Mouse (Mus musculus): Measurements from ENCODE around the gene Ttc21a. TPM values are rescaled to one million over a fixed set of nuclear protein-coding genes. Genes with fewer than 3 reads are reported as not detected.

Gene Ttc21a
- total RNA-seq, 2 experiments from 2014 or later = not detected

- ATAC-seq (replicated peaks; ENCODE audit: low FRiP score, low TSS enrichment, poor library complexity, severe bottlenecking) = no peak
Observed at GRCm38 (mm10) chr9:120014828-120015227, 77.4 kb downstream of the Ttc21a start.

GRCm38 (mm10) chr9:120016956-120017355 lies 79.5 kb downstream of the Ttc21a start:
- no peak for ATAC-seq (replicated peaks; ENCODE audit: low FRiP score, low TSS enrichment, poor library complexity, severe bottlenecking)

Other genes with a start within 250 kb of the Ttc21a start
- gene Scn10a, start 218.3 kb upstream of the Ttc21a start, total RNA-seq (2014; fragmentation: Nextera tagmentation) = not detected in 2 replicates
- gene Scn10a, start 218.3 kb upstream of the Ttc21a start, total RNA-seq (2017) = not detected in 2 replicates
- not detected in 2 replicates for gene Scn11a, start 112.2 kb upstream of the Ttc21a start, total RNA-seq (2014; fragmentation: Nextera tagmentation)
- not detected in 2 replicates for gene Scn11a, start 112.2 kb upstream of the Ttc21a start, total RNA-seq (2017)
- 49.3 and 67.8 TPM in 2 replicates for gene Wdr48, start 42.7 kb upstream of the Ttc21a start, total RNA-seq (2014; fragmentation: Nextera tagmentation)
- 27.2 and 36.4 TPM in 2 replicates for gene Wdr48, start 42.7 kb upstream of the Ttc21a start, total RNA-seq (2017)
- gene Gorasp1, start within 50 bp of the Ttc21a start, total RNA-seq (2014; fragmentation: Nextera tagmentation) = 8.9 and 11.4 TPM in 2 replicates
- gene Gorasp1, start within 50 bp of the Ttc21a start, total RNA-seq (2017) = 4.8 and 7.8 TPM in 2 replicates
- gene Csrnp1, start 47.1 kb downstream of the Ttc21a start, total RNA-seq (2014; fragmentation: Nextera tagmentation) = 1.6 and 3.1 TPM in 2 replicates
- gene Csrnp1, start 47.1 kb downstream of the Ttc21a start, total RNA-seq (2017) = 8.0 and 15.6 TPM in 2 replicates
- gene Xirp1, start 86.0 kb downstream of the Ttc21a start, total RNA-seq (2014; fragmentation: Nextera tagmentation) = not detected in 2 replicates
- not detected in 2 replicates for gene Xirp1, start 86.0 kb downstream of the Ttc21a start, total RNA-seq (2017)
- gene Cx3cr1, start 132.3 kb downstream of the Ttc21a start, total RNA-seq (2014; fragmentation: Nextera tagmentation) = 0.17 TPM in 1 of 2 replicates, not detected in the other
- 1.4 and 2.1 TPM in 2 replicates for gene Cx3cr1, start 132.3 kb downstream of the Ttc21a start, total RNA-seq (2017)
- not detected in 2 replicates for gene Ccr8, start 154.5 kb downstream of the Ttc21a start, total RNA-seq (2014; fragmentation: Nextera tagmentation)
- gene Ccr8, start 154.5 kb downstream of the Ttc21a start, total RNA-seq (2017) = not detected in 2 replicates
- 80.7 and 95.7 TPM in 2 replicates for gene Slc25a38, start 172.8 kb downstream of the Ttc21a start, total RNA-seq (2014; fragmentation: Nextera tagmentation)
- gene Slc25a38, start 172.8 kb downstream of the Ttc21a start, total RNA-seq (2017) = 57.5 and 88.7 TPM in 2 replicates
- 3,355 and 3,656 TPM in 2 replicates for gene Rpsa, start 190.1 kb downstream of the Ttc21a start, total RNA-seq (2014; fragmentation: Nextera tagmentation)
- gene Rpsa, start 190.1 kb downstream of the Ttc21a start, total RNA-seq (2017) = 5,426 and 6,681 TPM in 2 replicates
- gene Mobp, start 212.1 kb downstream of the Ttc21a start, total RNA-seq (2014; fragmentation: Nextera tagmentation) = not detected in 2 replicates
- not detected in 2 replicates for gene Mobp, start 212.1 kb downstream of the Ttc21a start, total RNA-seq (2017)

All from megakaryocyte-erythroid progenitor cell, adult 5-6 weeks (primary cell).